Mouse (Mus musculus): Measurements from ENCODE around the gene Hist1h3e.

Hist1h3e gene

DNA sequence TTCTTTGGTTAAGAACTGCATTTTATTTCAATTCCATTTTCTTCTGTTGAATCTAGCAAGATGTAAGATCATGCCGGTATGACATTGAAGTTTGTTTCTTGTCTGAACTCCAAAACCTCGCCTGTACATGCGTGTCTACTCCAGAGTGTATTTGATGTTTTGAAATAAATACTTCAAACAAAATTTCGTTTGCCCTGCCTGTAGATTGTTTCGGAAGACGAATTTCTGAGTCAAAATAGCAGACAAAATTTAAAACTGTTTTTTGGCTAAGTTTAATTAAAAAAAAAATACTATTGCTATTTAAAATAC lies 43.9 kb downstream of the Hist1h3e start:
- DNase-seq (ENCODE audit: low spot score), result no peak

DNA sequence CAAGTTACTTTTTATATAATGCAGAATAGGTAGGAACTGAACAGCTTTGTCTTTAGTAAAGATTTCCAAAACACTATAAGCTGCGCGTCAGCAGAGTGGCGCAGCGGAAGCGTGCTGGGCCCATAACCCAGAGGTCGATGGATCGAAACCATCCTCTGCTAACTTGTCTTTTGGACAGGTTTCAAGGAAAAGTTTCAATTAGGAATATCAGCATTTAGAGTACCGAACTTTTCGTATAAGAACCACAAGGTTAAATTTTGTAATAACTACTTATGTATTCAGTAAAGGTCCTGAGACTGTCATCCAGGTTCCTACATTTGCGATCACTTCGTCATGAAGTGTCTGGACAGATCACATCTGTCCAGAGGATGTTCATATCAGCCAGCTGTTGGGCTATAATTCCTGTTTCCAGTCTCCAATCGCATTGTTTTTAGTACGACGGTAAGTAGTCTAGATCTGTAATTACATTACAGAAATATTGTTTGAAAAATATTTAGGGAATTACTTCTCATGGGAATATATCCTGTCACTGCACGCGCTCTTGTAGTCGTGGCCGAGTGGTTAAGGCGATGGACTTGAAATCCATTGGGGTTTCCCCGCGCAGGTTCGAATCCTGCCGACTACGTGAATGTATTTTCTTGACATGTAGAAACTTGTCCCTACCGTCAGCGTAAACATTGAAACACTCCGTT lies 44.4 kb downstream of the Hist1h3e start:
- DNase-seq (ENCODE audit: low spot score), result peak; percentile 86

- DNase-seq (ENCODE audit: low spot score), result peak; percentile 82
Measured at GRCm38 (mm10) chr13:23516822-23517602, 45.2 kb downstream of the Hist1h3e start.

DNA sequence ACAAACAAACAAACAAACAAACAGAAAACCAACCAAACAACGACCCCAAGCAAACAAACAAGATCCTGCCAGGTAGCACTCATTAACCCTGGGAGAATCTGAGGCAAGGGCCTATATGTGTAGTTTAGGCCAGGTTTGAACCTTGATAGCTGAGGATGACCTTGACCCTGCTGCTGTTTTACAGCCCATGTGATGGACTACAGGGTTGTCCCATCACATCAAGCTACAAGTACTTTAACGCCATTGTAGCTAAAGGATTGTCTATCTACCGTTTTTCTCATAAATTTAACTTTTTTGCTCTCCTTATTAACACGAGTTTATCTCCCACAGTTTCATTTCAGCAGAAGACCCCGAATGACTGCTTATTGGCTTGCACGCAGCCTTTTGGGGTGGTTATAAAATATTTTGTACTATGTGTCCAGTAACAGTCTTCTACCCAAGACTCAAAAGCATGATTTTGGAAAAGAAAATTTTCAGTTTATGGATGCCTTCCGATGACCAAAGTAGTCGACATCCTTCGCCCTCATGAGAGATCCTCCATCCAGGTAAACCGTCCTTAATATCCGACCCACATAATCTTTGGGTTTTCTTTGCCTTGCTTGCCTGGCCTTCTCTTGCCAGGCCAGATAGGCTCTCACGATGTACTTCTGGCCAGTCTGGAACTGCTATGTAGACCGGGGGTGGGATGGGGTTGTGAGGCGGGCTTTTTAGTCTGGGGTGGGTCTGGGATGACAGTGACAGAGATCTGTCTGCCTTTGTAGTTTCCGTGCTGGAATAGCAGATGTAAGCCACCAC lies 46.1 kb downstream of the Hist1h3e start:
- no peak for DNase-seq (ENCODE audit: low spot score)

GRCm38 (mm10) chr13:23515281-23515680 lies 46.9 kb downstream of the Hist1h3e start:
- no peak for DNase-seq (ENCODE audit: low spot score)

- no peak for DNase-seq (ENCODE audit: low spot score)
Measured at GRCm38 (mm10) chr13:23513517-23513916, 48.7 kb downstream of the Hist1h3e start.
